Mouse (Mus musculus) testis, adult 2 months (tissue): ENCODE data around the gene Zfp871. TPM values are rescaled to one million over a fixed set of nuclear protein-coding genes. Genes with fewer than 3 reads are reported as not detected.

Source experiments
- H3K27ac ChIP-seq: fragments of 200-500 bp; 2 replicates; pipeline ENCODE4 v1.5.1; 2012; ENCODE audit warnings: low read depth, low read length; ENCODE audit not compliant: control insufficient read depth, insufficient read depth
- H3K27me3 ChIP-seq: fragments of 200-500 bp; 2 replicates; pipeline ENCODE4 v1.6.1; 2012; ENCODE audit warnings: mild to moderate bottlenecking, low read length, moderate library complexity; ENCODE audit not compliant: control insufficient read depth, insufficient read depth
- H3K36me3 ChIP-seq: fragments of 200-500 bp; 2 replicates; pipeline ENCODE4 v1.6.1; 2012; ENCODE audit warnings: mild to moderate bottlenecking, low read length; ENCODE audit not compliant: control insufficient read depth, insufficient read depth
- H3K4me1 ChIP-seq: fragments of 200-500 bp; 2 replicates; pipeline ENCODE4 v1.6.1; 2012; ENCODE audit warnings: low read length; ENCODE audit not compliant: control insufficient read depth, insufficient read depth
- H3K4me3 ChIP-seq: fragments of 200-500 bp; 2 replicates; pipeline ENCODE4 v1.5.1; 2012; ENCODE audit warnings: low read depth, mild to moderate bottlenecking, low read length, moderate library complexity, mixed read lengths; ENCODE audit not compliant: control insufficient read depth
- CTCF ChIP-seq: fragments of 200-500 bp; IDR thresholded peaks from 2 replicates; pipeline ENCODE4 v1.5.1; 2012; ENCODE audit warnings: low read depth, mild to moderate bottlenecking, inconsistent platforms, low read length, moderate library complexity; ENCODE audit not compliant: control insufficient read depth, insufficient read depth, insufficient replicate concordance
- POLR2A ChIP-seq: fragments of 200-500 bp; IDR thresholded peaks from 2 replicates; pipeline ENCODE4 v1.6.1; 2012; ENCODE audit warnings: low read depth, mild to moderate bottlenecking, inconsistent platforms, low read length, moderate library complexity; ENCODE audit not compliant: control insufficient read depth
- polyA plus RNA-seq: library from polyadenylated mRNA; depleted of rRNA; stranded (reverse); fragments of >200 nt; gene quantifications from 2 replicates; pipeline ENCODE4 v1.2.3, GENCODE M21; 2012

Gene Zfp871
- polyA plus RNA-seq, 1 experiment, result 2.0 TPM

DNA sequence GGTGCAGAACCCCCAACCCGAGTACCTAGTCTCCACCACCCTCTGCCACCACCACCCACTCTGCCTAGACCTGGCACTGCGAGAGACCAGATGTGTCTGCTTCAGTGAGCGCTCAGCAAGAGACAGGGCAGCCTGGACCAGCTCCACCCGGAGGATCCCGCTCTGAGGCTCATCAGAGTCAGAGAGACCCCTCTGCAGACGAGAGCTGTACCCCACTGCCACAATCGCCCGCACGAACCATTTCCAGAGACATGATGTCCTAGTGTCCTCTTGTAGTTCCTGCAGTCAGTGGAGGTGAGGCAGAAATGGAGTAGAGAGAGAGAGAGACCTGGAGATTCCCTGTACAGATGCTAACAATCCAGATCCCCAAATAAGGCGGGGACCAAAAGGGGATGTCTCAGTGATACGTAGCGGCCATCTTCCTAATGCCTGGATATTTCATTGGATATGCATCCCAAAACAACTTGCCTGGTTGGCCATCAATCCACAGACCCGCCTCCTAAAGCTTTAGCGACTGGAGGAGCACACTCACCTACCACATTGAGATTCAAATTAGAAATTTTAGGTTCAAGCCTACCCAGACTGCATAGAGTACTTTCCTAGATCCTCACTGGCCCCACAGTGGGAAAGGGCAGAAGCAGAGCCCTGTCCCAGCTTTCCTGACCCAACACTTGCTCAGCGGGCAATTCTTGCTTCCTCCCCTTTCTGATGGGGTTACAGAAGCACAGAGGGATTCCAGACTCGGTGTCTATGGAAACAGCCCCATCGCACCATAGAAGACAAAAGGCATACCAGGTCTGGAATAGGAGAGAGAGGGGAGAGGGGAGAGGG lies 21.7 kb upstream of the Zfp871 start, which contains the start of gene Zfp811:
TSS of gene Zfp811 (minus strand) at position 388 of the 831 bp plus-strand sequence.
- Histone ChIP-seq H3K36me3 (no peaks in the 10 kb centered on the region), H3K27me3 (no peaks in the 10 kb centered on the region), H3K27ac (no peak within 1 kb of the TSS), H3K4me3 (peak within 1 kb of the TSS; percentile 33), H3K4me1 (peaks cover 5% of the 10 kb centered on the region)
- TF ChIP-seq CTCF (no peak), POLR2A (no peak)

DNA sequence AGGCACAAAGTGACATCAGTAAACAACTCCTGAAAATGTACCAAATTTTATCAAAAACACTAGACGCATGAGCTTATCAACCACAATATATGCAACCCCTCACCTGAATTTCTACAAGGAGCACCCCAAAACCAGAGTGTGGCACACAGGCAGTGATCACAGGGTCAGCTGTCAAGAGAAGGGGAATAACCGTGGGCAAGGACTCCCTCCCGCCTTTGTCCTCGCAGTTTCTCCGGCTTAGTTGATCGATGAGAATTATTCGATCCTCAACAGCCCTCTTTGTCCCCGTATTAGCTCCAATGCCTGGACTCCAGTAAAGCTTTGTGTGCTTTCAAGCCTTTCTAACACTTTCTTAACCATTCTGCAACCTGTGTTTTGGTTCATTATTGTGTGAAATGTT lies 20.8 kb upstream of the Zfp871 start:
- H3K27ac ChIP-seq, result no peak overlapping the region
- H3K27me3 ChIP-seq, result no peaks in the 10 kb centered on the region
- no peak for TF ChIP-seq POLR2A
- TF ChIP-seq CTCF, result no peak
- no peaks in the 10 kb centered on the region for H3K36me3 ChIP-seq
- H3K4me3 ChIP-seq, result no peak overlapping the region
- H3K4me1 ChIP-seq, result peaks cover 5% of the 10 kb centered on the region

DNA sequence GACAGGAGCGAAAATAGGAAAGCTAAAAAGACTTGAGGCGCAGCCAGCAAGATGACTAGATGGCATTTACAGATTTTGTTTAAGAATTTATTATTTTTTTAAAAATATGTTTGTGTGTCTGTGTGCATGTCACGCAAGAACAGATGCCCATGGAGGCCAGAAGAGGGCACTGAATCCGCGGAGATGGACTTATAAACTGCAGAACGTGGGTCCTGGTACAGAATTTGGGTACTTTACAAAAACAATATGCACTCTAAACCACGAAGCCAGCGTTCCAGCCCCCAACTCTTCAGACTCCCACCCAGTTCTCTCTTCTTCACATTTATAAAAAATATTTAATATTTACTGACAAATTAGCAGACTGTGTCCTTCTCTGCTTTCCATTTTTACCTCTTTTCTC lies 1.2 kb upstream of the Zfp871 start:
- H3K36me3 ChIP-seq, result no peaks in the 10 kb centered on the region
- no peaks in the 10 kb centered on the region for H3K27me3 ChIP-seq
- no peak overlapping the region for H3K4me3 ChIP-seq
- TF ChIP-seq POLR2A (no peak), CTCF (no peak)
- H3K27ac ChIP-seq, result no peak overlapping the region
- H3K4me1 ChIP-seq, result peaks cover 6% of the 10 kb centered on the region

DNA sequence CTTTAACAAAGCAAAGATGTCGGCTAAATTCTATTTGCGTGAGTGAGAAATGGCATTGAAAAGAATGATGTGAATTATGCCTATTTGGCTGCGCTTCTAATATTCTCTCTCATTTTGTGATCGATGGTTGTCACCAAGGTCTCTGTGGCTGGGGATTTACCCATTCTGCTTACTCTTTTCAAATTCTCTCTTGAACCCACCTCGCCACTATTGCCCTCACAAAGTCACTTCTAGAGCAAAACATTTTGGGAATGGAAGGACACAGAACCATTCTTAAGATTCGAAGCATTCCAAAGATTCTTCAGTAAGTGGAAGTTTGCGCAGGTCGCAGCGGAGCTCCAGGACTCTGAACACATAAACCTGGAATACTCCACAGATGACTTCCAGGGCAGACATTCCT lies 489 bp upstream of the Zfp871 start:
- TF ChIP-seq CTCF, result no peak
- TF ChIP-seq POLR2A, result no peak
- Histone ChIP-seq H3K36me3 (no peaks in the 10 kb centered on the region), H3K27ac (no peak overlapping the region), H3K4me3 (peak overlapping the region; percentile 33; the same call in 1 of the 2 replicates), H3K4me1 (peaks cover 6% of the 10 kb centered on the region), H3K27me3 (no peaks in the 10 kb centered on the region)

DNA sequence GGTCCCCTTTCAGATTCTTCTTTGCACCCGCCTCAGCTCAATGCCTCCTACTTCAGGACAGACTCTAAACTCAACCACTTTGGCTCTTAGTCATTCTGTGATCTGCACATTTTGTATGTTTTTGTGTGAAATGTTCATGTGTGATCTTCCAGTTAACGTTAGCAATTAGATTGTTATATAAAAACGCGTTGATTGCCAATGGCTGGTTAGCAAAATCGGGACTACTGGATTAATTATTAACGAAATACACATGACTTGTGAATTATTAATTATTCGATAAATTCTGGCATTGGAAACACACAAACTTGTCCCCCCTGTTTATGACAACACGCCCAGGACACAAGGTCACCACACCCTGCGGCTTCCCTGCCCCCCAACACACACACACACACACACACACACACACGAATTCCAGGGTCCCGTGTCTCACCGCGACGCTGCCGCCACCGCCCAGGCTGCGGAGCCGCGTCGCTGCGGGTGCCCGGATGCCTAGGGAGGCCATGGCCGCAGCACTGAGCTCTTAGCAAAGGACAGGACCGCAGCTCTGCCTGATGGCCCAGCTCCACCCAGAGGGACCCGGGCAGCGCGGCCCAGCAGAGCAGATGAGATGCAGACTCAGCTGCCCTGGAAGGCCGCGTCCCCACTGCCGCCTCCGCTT lies 522 bp downstream of the Zfp871 start:
- peak overlapping the region; percentile 85 for H3K4me3 ChIP-seq
- H3K36me3 ChIP-seq, result no peaks in the 10 kb centered on the region
- H3K4me1 ChIP-seq, result peaks cover 6% of the 10 kb centered on the region
- no peaks in the 10 kb centered on the region for H3K27me3 ChIP-seq
- TF ChIP-seq POLR2A (no peak), CTCF (no peak)
- H3K27ac ChIP-seq, result peak overlapping the region; percentile 84

DNA sequence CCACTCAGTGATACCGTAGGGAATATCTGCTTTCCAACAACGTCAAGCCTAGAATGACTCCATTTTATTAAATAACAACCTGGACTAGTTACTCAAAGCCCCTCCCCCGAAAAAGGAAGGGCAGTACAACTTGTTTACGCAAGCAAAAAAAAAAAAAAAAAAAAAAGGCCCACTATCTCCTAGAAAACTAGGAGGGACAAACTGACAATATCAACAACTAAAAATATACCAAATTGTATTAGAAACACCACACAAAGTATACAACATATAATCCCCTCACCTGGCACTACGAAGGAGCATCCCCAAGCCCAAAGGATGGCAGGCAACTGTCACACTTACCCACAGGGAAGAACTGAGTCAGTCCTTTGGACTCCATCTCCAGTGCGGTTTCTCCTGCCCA lies 1.1 kb downstream of the Zfp871 start:
- Histone ChIP-seq H3K27me3 (no peaks in the 10 kb centered on the region), H3K4me1 (peaks cover 6% of the 10 kb centered on the region), H3K36me3 (no peaks in the 10 kb centered on the region), H3K4me3 (no peak overlapping the region), H3K27ac (no peak overlapping the region)
- TF ChIP-seq CTCF (no peak), POLR2A (no peak)

DNA sequence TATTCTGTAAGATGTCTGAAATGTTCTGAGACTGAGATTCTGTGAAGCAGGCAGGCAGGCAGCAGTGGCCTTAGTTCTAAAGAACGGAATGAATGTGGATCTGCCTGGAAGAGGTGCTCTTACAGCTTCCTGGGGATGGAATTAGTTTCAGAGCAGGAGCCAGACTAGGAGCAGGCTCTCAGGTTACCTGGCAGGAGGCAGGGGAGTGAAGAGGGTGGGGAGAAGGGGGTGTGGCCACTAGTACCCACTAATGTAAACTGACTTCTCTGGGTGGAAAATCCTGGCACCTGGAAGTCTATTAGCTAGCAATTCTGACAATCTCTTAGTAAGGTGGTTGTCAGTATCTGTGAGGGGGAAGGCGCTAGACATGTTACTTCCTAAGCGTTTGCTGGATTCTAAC lies 2.4 kb downstream of the Zfp871 start:
- Histone ChIP-seq H3K27me3 (no peaks in the 10 kb centered on the region), H3K27ac (no peak overlapping the region), H3K4me3 (no peak overlapping the region), H3K36me3 (no peaks in the 10 kb centered on the region), H3K4me1 (peaks cover 6% of the 10 kb centered on the region)
- TF ChIP-seq CTCF (no peak), POLR2A (no peak)
